Mouse (Mus musculus): ENCODE measurements around the gene Knl1. TPM values are rescaled to one million over a fixed set of nuclear protein-coding genes. Genes with fewer than 3 reads are reported as not detected.

Knl1 gene
- 1.8 and 3.0 TPM in 2 replicates for polyA plus RNA-seq (2012)

GRCm38 (mm10) chr2:119046649-119047611 is at the start of gene Knl1:
Gene Knl1 (plus strand): TSS chr2:119047119.

GRCm38 (mm10) chr2:119028941-119029551 is 17.9 kb upstream of the Knl1 start, which contains the start of gene Ccdc32:
Gene Ccdc32 (minus strand): TSS chr2:119029393.

GRCm38 (mm10) chr2:119034656-119035396 is 12.1 kb upstream of the Knl1 start, which contains the start of gene Rpusd2:
Gene Rpusd2 (plus strand): TSS chr2:119034790.

GRCm38 (mm10) chr2:119112438-119113112 is 65.7 kb downstream of the Knl1 start, which contains the start of gene Rad51:
Gene Rad51 (plus strand): TSS chr2:119112793.

Other genes with a start within 250 kb of the Knl1 start
- 96.3 and 140 TPM in 2 replicates for gene Knstrn, start 233.1 kb upstream of the Knl1 start, polyA plus RNA-seq (2012)
- 24.7 and 27.6 TPM in 2 replicates for gene Ivd, start 185.2 kb upstream of the Knl1 start, polyA plus RNA-seq (2012)
- 35.3 and 39.5 TPM in 2 replicates for gene Bahd1, start 146.7 kb upstream of the Knl1 start, polyA plus RNA-seq (2012)
- 6.7 and 12.2 TPM in 2 replicates for gene Chst14, start 120.6 kb upstream of the Knl1 start, polyA plus RNA-seq (2012)
- gene Ccdc32, start 17.7 kb upstream of the Knl1 start, polyA plus RNA-seq (2012) = 7.3 and 7.7 TPM in 2 replicates
- gene Rpusd2, start 12.3 kb upstream of the Knl1 start, polyA plus RNA-seq (2012) = 3.0 and 3.4 TPM in 2 replicates
- gene Rad51, start 65.7 kb downstream of the Knl1 start, polyA plus RNA-seq (2012) = 62.4 and 71.8 TPM in 2 replicates
- gene Rmdn3, start 109.9 kb downstream of the Knl1 start, polyA plus RNA-seq (2012) = 19.1 and 34.0 TPM in 2 replicates
- 2.9 and 4.2 TPM in 2 replicates for gene Gchfr, start 120.7 kb downstream of the Knl1 start, polyA plus RNA-seq (2012)
- 0.19 and 0.37 TPM in 2 replicates for gene Gm14137, start 127.4 kb downstream of the Knl1 start, polyA plus RNA-seq (2012)
- 73.7 and 74.2 TPM in 2 replicates for gene Zfyve19, start 161.5 kb downstream of the Knl1 start, polyA plus RNA-seq (2012)
- gene Dnajc17, start 161.7 kb downstream of the Knl1 start, polyA plus RNA-seq (2012) = 31.7 and 37.9 TPM in 2 replicates
- not detected in 2 replicates for gene Ppp1r14d, start 182.8 kb downstream of the Knl1 start, polyA plus RNA-seq (2012)
- 0.15 and 0.16 TPM in 2 replicates for gene Spint1, start 190.2 kb downstream of the Knl1 start, polyA plus RNA-seq (2012)
- 1.7 and 1.9 TPM in 2 replicates for gene Rhov, start 224.2 kb downstream of the Knl1 start, polyA plus RNA-seq (2012)
- 21.6 and 28.9 TPM in 2 replicates for gene Vps18, start 241.6 kb downstream of the Knl1 start, polyA plus RNA-seq (2012)